Mouse (Mus musculus) midbrain, postnatal 0 days (tissue): ENCODE data around the gene Slc2a4. TPM values are rescaled to one million over a fixed set of nuclear protein-coding genes. Genes with fewer than 3 reads are reported as not detected.

Source experiments
- ATAC-seq: fragments of 200-750 bp; cut with Nextera tagmentation; 2 replicates; pipeline ENCODE4 v1.8.0; 2017; ENCODE audit warnings: moderate number of reproducible peaks, mild to moderate bottlenecking, moderate TSS enrichment, moderate library complexity; ENCODE audit not compliant: low FRiP score
- DNase-seq: peaks from one replicate; pipeline ENCODE4 v3.0.0-alpha.2; 2015; ENCODE audit warnings: low spot score
- H3K27ac ChIP-seq: fragments of 300-500 bp; sonication (generic); 2 replicates; pipeline ENCODE4 v1.5.1; 2014; ENCODE audit warnings: low read depth, mild to moderate bottlenecking, low read length, mixed read lengths
- H3K27me3 ChIP-seq: fragments of 300-500 bp; sonication (generic); 2 replicates; pipeline ENCODE4 v1.6.1; 2014; ENCODE audit warnings: low read length, control low read depth, mixed read lengths; ENCODE audit not compliant: insufficient read depth
- H3K36me3 ChIP-seq: fragments of 300-500 bp; sonication (generic); 2 replicates; pipeline ENCODE4 v1.6.1; 2014; ENCODE audit warnings: low read length, control low read depth, mixed read lengths; ENCODE audit not compliant: insufficient read depth
- H3K4me1 ChIP-seq: fragments of 300-500 bp; sonication (generic); 2 replicates; pipeline ENCODE4 v1.6.1; 2014; ENCODE audit warnings: mild to moderate bottlenecking, control low read depth, antibody characterized with exemption, low read length, mixed read lengths; ENCODE audit not compliant: insufficient read depth
- H3K4me2 ChIP-seq: fragments of 300-500 bp; sonication (generic); 2 replicates; pipeline ENCODE4 v1.6.1; 2014; ENCODE audit warnings: low read depth, mild to moderate bottlenecking, low read length, mixed read lengths; ENCODE audit not compliant: poor library complexity, severe bottlenecking
- H3K4me3 ChIP-seq: fragments of 300-500 bp; sonication (generic); 2 replicates; pipeline ENCODE4 v1.5.1; 2014; ENCODE audit warnings: low read depth, mild to moderate bottlenecking, low read length, moderate library complexity
- H3K9ac ChIP-seq: fragments of 300-500 bp; sonication (generic); replicated peaks from 2 replicates; pipeline ENCODE4 v1.6.1; 2014; ENCODE audit warnings: mild to moderate bottlenecking, low read length, moderate library complexity, mixed read lengths; ENCODE audit not compliant: poor library complexity, severe bottlenecking
- H3K9me3 ChIP-seq: fragments of 300-500 bp; sonication (generic); 2 replicates; pipeline ENCODE4 v1.6.1; 2016; ENCODE audit warnings: low read length, control low read depth
- CTCF ChIP-seq: IDR thresholded peaks from 2 replicates; pipeline ENCODE4 v1.5.1; 2016; ENCODE audit warnings: antibody characterized with exemption, mild to moderate bottlenecking
- WGBS: fragments of 180-500 bp; shearing (Covaris S2); extraction: QIAGEN DNeasy Blood & Tissue Kit; methylation state at CpG from one replicate; pipeline ENCODE4 v1.1.7; 2014; 5-methylcytosine and 5-hydroxymethylcytosine counted together
- polyA plus RNA-seq: library from polyadenylated mRNA; unstranded; fragments of >200 nt; fragmentation: Nextera tagmentation; extraction: Ambion mirVana; gene quantifications from 2 replicates; pipeline ENCODE4 v1.2.1, GENCODE M21; 2015
- total RNA-seq: library from RNA; depleted of rRNA; stranded (reverse); fragments of >200 nt; gene quantifications from 2 replicates; pipeline ENCODE4 v1.2.3, GENCODE M21; 2014

Slc2a4 gene
- total and polyA plus RNA-seq, 2 experiments from 2014 or later, result 4.0 to 8.8 TPM

- Histone ChIP-seq H3K4me1 (peaks cover 5% of the 10 kb centered on the region), H3K9ac (no peak overlapping the region; the same call in 1 of the 2 replicates), H3K4me3 (peak overlapping the region; percentile 44), H3K4me2 (peak overlapping the region; percentile 51), H3K9me3 (no peaks in the 10 kb centered on the region), H3K36me3 (peaks cover 11% of the 10 kb centered on the region), H3K27ac (peak overlapping the region; percentile 84), H3K27me3 (no peaks in the 10 kb centered on the region)
- ATAC-seq (no peak), DNase-seq (no peak)
- no peak; the same call in 1 of the 2 replicates for TF ChIP-seq CTCF
- 1% methylated on average over 12 of the region's 12 CpGs for WGBS
Observed at GRCm38 (mm10) chr11:69922012-69922756, 25.8 kb downstream of the Slc2a4 start.

GRCm38 (mm10) chr11:69921114-69922011 lies 26.6 kb downstream of the Slc2a4 start, which contains the start of gene Eif5a:
Eif5a (minus strand) TSS chr11:69921958.
- H3K27me3 ChIP-seq, result no peaks in the 10 kb centered on the region
- H3K4me2 ChIP-seq, result peak within 1 kb of the TSS; percentile 98
- H3K9me3 ChIP-seq, result no peaks in the 10 kb centered on the region
- TF ChIP-seq CTCF, result peak; percentile 83
- WGBS, result under 1% methylated on average over 77 of the region's 78 CpGs
- peak; percentile 98 for ATAC-seq
- peak; percentile 100 for DNase-seq
- H3K4me3 ChIP-seq, result peak within 1 kb of the TSS; percentile 88
- H3K4me1 ChIP-seq, result peaks cover 5% of the 10 kb centered on the region
- peaks cover 14% of the 10 kb centered on the region for H3K36me3 ChIP-seq
- H3K9ac ChIP-seq, result peak within 1 kb of the TSS; percentile 98
- H3K27ac ChIP-seq, result peak within 1 kb of the TSS; percentile 94

GRCm38 (mm10) chr11:69920266-69921031 lies 27.5 kb downstream of the Slc2a4 start:
- H3K9ac ChIP-seq, result peak overlapping the region; percentile 98
- no peaks in the 10 kb centered on the region for H3K27me3 ChIP-seq
- DNase-seq (peak; percentile 15), ATAC-seq (no peak; the same call in 1 of the 2 replicates)
- H3K4me1 ChIP-seq, result peaks cover 5% of the 10 kb centered on the region
- H3K4me3 ChIP-seq, result peak overlapping the region; percentile 88
- under 1% methylated on average over 48 of the region's 65 CpGs for WGBS
- peaks cover 21% of the 10 kb centered on the region for H3K36me3 ChIP-seq
- H3K4me2 ChIP-seq, result peak overlapping the region; percentile 98
- no peak for TF ChIP-seq CTCF
- H3K27ac ChIP-seq, result peak overlapping the region; percentile 94
- no peaks in the 10 kb centered on the region for H3K9me3 ChIP-seq

- peak overlapping the region; percentile 88 for H3K4me3 ChIP-seq
- no peaks in the 10 kb centered on the region for H3K27me3 ChIP-seq
- peak overlapping the region; percentile 94 for H3K27ac ChIP-seq
- H3K4me2 ChIP-seq, result peak overlapping the region; percentile 98
- H3K4me1 ChIP-seq, result peaks cover 8% of the 10 kb centered on the region
- DNase-seq (peak; percentile 73), ATAC-seq (no peak)
- peak overlapping the region; percentile 98 for H3K9ac ChIP-seq
- TF ChIP-seq CTCF, result no peak
- H3K9me3 ChIP-seq, result no peaks in the 10 kb centered on the region
- 2% methylated on average over 17 of the region's 17 CpGs for WGBS
- peaks cover 27% of the 10 kb centered on the region for H3K36me3 ChIP-seq
Observed at GRCm38 (mm10) chr11:69919661-69920265, 28.2 kb downstream of the Slc2a4 start.

- 85% methylated on average over 9 of the region's 9 CpGs for WGBS
- H3K4me2 ChIP-seq, result peak overlapping the region; percentile 98
- TF ChIP-seq CTCF, result no peak
- H3K4me3 ChIP-seq, result peak overlapping the region; percentile 88; the same call in 1 of the 2 replicates
- no peaks in the 10 kb centered on the region for H3K9me3 ChIP-seq
- no peak overlapping the region for H3K27ac ChIP-seq
- ATAC-seq (no peak), DNase-seq (no peak)
- H3K27me3 ChIP-seq, result no peaks in the 10 kb centered on the region
- peak overlapping the region; percentile 98; the same call in 1 of the 2 replicates for H3K9ac ChIP-seq
- H3K4me1 ChIP-seq, result peaks cover 12% of the 10 kb centered on the region
- H3K36me3 ChIP-seq, result peaks cover 27% of the 10 kb centered on the region
Observed at GRCm38 (mm10) chr11:69919053-69919452, 28.9 kb downstream of the Slc2a4 start.
